Mouse (Mus musculus): ENCODE data around the gene Atp13a2. TPM values are rescaled to one million over a fixed set of nuclear protein-coding genes. Genes with fewer than 3 reads are reported as not detected.

Gene Atp13a2
- polyA plus RNA-seq, 1 experiment from 2014 or later = 42.7 TPM

- peaks cover 18% of the 10 kb centered on the region for H3K4me1 ChIP-seq (replicated peaks; ENCODE audit: control insufficient read depth, insufficient read depth, low read length)
- no peak for DNase-seq (ENCODE audit: low spot score)
- H3K4me3 ChIP-seq (ENCODE audit: low read depth, low read length) = no peak overlapping the region
- 77% methylated on average over 10 of the region's 10 CpGs for WGBS
- peak overlapping the region; percentile 70; the same call in 1 of the 2 replicates for H3K4me2 ChIP-seq
- H3K36me3 ChIP-seq (ENCODE audit: control insufficient read depth, insufficient read depth, low read length) = no peaks in the 10 kb centered on the region
- no peak overlapping the region for H3K9ac ChIP-seq (ENCODE audit: low read depth, low read length)
- H3K27me3 ChIP-seq (replicated peaks; ENCODE audit: control insufficient read depth, insufficient read depth, low read length) = 0 out of 2 replicates have a peak, but pooled peaks cover 5% of the 10 kb centered on the region
- H3K27ac ChIP-seq (ENCODE audit: low read depth, low read length) = no peak overlapping the region
- no peak for ATAC-seq (replicated peaks; ENCODE audit: low FRiP score)
- H3K9me3 ChIP-seq (ENCODE audit: control insufficient read depth, low read length) = no peaks in the 10 kb centered on the region
Observed at GRCm38 (mm10) chr4:140959715-140960479, 26.8 kb upstream of the Atp13a2 start.

GRCm38 (mm10) chr4:140960781-140961466 is 25.7 kb upstream of the Atp13a2 start, which contains the start of gene Sdhb:
Sdhb (plus strand) TSS chr4:140961203.
- Histone ChIP-seq H3K9ac (ENCODE audit: low read depth, low read length) (peak within 1 kb of the TSS; percentile 92), H3K9me3 (ENCODE audit: control insufficient read depth, low read length) (no peaks in the 10 kb centered on the region), H3K4me2 (peak within 1 kb of the TSS; percentile 70), H3K36me3 (ENCODE audit: control insufficient read depth, insufficient read depth, low read length) (no peaks in the 10 kb centered on the region), H3K4me3 (ENCODE audit: low read depth, low read length) (peak within 1 kb of the TSS; percentile 92), H3K27ac (ENCODE audit: low read depth, low read length) (peak within 1 kb of the TSS; percentile 67; the same call in 1 of the 2 replicates), H3K27me3 (replicated peaks; ENCODE audit: control insufficient read depth, insufficient read depth, low read length) (0 out of 2 replicates have a peak, but pooled peaks cover 5% of the 10 kb centered on the region), H3K4me1 (replicated peaks; ENCODE audit: control insufficient read depth, insufficient read depth, low read length) (peaks cover 21% of the 10 kb centered on the region)
- ATAC-seq (replicated peaks; ENCODE audit: low FRiP score) (peak; percentile 96), DNase-seq (ENCODE audit: low spot score) (peak; percentile 94)
- 5% methylated on average over 37 of the region's 37 CpGs for WGBS

DNA sequence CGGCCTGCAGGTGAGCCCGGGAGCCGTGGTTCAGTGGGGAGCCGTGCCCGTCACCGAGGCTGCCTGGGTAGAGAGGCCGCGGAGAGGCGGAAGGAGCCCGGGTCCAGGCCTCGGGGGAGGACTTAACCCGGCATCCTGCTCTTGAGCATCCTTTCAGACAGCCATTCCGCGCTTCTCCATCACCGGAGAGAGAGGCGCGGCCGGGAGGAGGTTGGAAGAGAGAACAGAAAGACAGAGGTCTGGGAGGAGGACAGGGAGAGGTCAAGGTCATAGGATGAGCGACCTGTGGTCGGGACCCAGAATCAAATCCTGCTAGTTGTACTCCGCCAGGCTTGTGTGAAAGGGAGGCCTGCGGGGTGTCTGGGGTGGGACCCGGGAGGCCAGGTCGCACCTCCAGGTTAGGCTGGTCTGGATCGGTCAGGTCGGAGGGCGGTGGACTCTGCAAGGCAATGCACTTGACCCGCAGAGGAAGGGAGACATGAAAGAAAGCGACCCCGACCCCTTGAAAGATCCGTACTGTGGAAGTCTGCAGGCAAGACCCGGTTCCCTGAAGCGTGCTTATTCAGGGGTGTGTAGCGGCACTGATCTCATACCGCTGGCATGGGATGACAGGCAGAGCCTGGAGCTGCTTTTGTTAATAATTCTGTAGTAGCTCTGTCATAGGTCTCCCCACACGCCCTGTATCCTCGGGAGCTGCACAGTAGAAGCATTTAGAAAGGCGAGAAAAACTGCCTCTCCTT is 25.0 kb upstream of the Atp13a2 start:
- H3K9ac ChIP-seq (ENCODE audit: low read depth, low read length) = peak overlapping the region; percentile 92
- ATAC-seq (replicated peaks; ENCODE audit: low FRiP score) (peak; percentile 10; the same call in 1 of the 2 replicates), DNase-seq (ENCODE audit: low spot score) (peak; percentile 59)
- H3K9me3 ChIP-seq (ENCODE audit: control insufficient read depth, low read length) = no peaks in the 10 kb centered on the region
- peaks cover 2% of the 10 kb centered on the region; the same call in 1 of the 2 replicates for H3K36me3 ChIP-seq (ENCODE audit: control insufficient read depth, insufficient read depth, low read length)
- peak overlapping the region; percentile 70 for H3K4me2 ChIP-seq
- peaks cover 23% of the 10 kb centered on the region for H3K4me1 ChIP-seq (replicated peaks; ENCODE audit: control insufficient read depth, insufficient read depth, low read length)
- peak overlapping the region; percentile 67; the same call in 1 of the 2 replicates for H3K27ac ChIP-seq (ENCODE audit: low read depth, low read length)
- 0 out of 2 replicates have a peak, but pooled peaks cover 4% of the 10 kb centered on the region for H3K27me3 ChIP-seq (replicated peaks; ENCODE audit: control insufficient read depth, insufficient read depth, low read length)
- 1% methylated on average over 38 of the region's 38 CpGs for WGBS
- H3K4me3 ChIP-seq (ENCODE audit: low read depth, low read length) = peak overlapping the region; percentile 92

- DNase-seq (ENCODE audit: low spot score) (no peak), ATAC-seq (replicated peaks; ENCODE audit: low FRiP score) (no peak)
- Histone ChIP-seq H3K9ac (ENCODE audit: low read depth, low read length) (peak overlapping the region; percentile 92), H3K36me3 (ENCODE audit: control insufficient read depth, insufficient read depth, low read length) (peaks cover 2% of the 10 kb centered on the region; the same call in 1 of the 2 replicates), H3K4me3 (ENCODE audit: low read depth, low read length) (peak overlapping the region; percentile 92), H3K27me3 (replicated peaks; ENCODE audit: control insufficient read depth, insufficient read depth, low read length) (no peaks in the 10 kb centered on the region), H3K9me3 (ENCODE audit: control insufficient read depth, low read length) (no peaks in the 10 kb centered on the region), H3K27ac (ENCODE audit: low read depth, low read length) (0 out of 2 replicates have a peak overlapping the region, but pooled peaks have one; percentile 40), H3K4me1 (replicated peaks; ENCODE audit: control insufficient read depth, insufficient read depth, low read length) (peaks cover 23% of the 10 kb centered on the region), H3K4me2 (peak overlapping the region; percentile 70)
- WGBS = 53% methylated on average over 8 of the region's 8 CpGs
Observed at GRCm38 (mm10) chr4:140962207-140962909, 24.3 kb upstream of the Atp13a2 start.

GRCm38 (mm10) chr4:140962950-140963349 is 23.7 kb upstream of the Atp13a2 start:
- H3K4me3 ChIP-seq (ENCODE audit: low read depth, low read length) = no peak overlapping the region
- WGBS = 36% methylated on average over 5 of the region's 5 CpGs
- no peak overlapping the region for H3K27ac ChIP-seq (ENCODE audit: low read depth, low read length)
- peak overlapping the region; percentile 70 for H3K4me2 ChIP-seq
- no peaks in the 10 kb centered on the region for H3K9me3 ChIP-seq (ENCODE audit: control insufficient read depth, low read length)
- H3K9ac ChIP-seq (ENCODE audit: low read depth, low read length) = no peak overlapping the region
- peaks cover 2% of the 10 kb centered on the region; the same call in 1 of the 2 replicates for H3K36me3 ChIP-seq (ENCODE audit: control insufficient read depth, insufficient read depth, low read length)
- DNase-seq (ENCODE audit: low spot score) (no peak), ATAC-seq (replicated peaks; ENCODE audit: low FRiP score) (no peak)
- no peaks in the 10 kb centered on the region for H3K27me3 ChIP-seq (replicated peaks; ENCODE audit: control insufficient read depth, insufficient read depth, low read length)
- H3K4me1 ChIP-seq (replicated peaks; ENCODE audit: control insufficient read depth, insufficient read depth, low read length) = peaks cover 20% of the 10 kb centered on the region

- Histone ChIP-seq H3K27me3 (replicated peaks; ENCODE audit: control insufficient read depth, insufficient read depth, low read length) (no peaks in the 10 kb centered on the region), H3K4me3 (ENCODE audit: low read depth, low read length) (no peak overlapping the region), H3K4me1 (replicated peaks; ENCODE audit: control insufficient read depth, insufficient read depth, low read length) (peaks cover 20% of the 10 kb centered on the region), H3K9me3 (ENCODE audit: control insufficient read depth, low read length) (no peaks in the 10 kb centered on the region), H3K4me2 (no peak overlapping the region), H3K9ac (ENCODE audit: low read depth, low read length) (no peak overlapping the region), H3K36me3 (ENCODE audit: control insufficient read depth, insufficient read depth, low read length) (peaks cover 2% of the 10 kb centered on the region; the same call in 1 of the 2 replicates), H3K27ac (ENCODE audit: low read depth, low read length) (no peak overlapping the region)
- no peak for ATAC-seq (replicated peaks; ENCODE audit: low FRiP score)
- WGBS = 76% methylated on average over 9 of the region's 9 CpGs
- DNase-seq (ENCODE audit: low spot score) = no peak
Observed at GRCm38 (mm10) chr4:140963941-140964597, 22.6 kb upstream of the Atp13a2 start.

- no peaks in the 10 kb centered on the region for H3K9me3 ChIP-seq (ENCODE audit: control insufficient read depth, low read length)
- H3K4me3 ChIP-seq (ENCODE audit: low read depth, low read length) = no peak overlapping the region
- no peaks in the 10 kb centered on the region for H3K27me3 ChIP-seq (replicated peaks; ENCODE audit: control insufficient read depth, insufficient read depth, low read length)
- peak; percentile 62 for DNase-seq (ENCODE audit: low spot score)
- no peak overlapping the region for H3K27ac ChIP-seq (ENCODE audit: low read depth, low read length)
- ATAC-seq (replicated peaks; ENCODE audit: low FRiP score) = no peak
- H3K36me3 ChIP-seq (ENCODE audit: control insufficient read depth, insufficient read depth, low read length) = peaks cover 2% of the 10 kb centered on the region; the same call in 1 of the 2 replicates
- WGBS = 29% methylated on average over 7 of the region's 7 CpGs
- no peak overlapping the region for H3K9ac ChIP-seq (ENCODE audit: low read depth, low read length)
- H3K4me1 ChIP-seq (replicated peaks; ENCODE audit: control insufficient read depth, insufficient read depth, low read length) = peaks cover 20% of the 10 kb centered on the region
- H3K4me2 ChIP-seq = no peak overlapping the region
Observed at GRCm38 (mm10) chr4:140964620-140965019, 22.1 kb upstream of the Atp13a2 start.
